ENCODE assay signal across 8 mouse cellular contexts in genomic region chr7:79089111-79089510, GRCm38 (mm10). TPM values are rescaled to one million over a fixed set of nuclear protein-coding genes. Genes with fewer than 3 reads are reported as not detected.
A peak's percentile ranks its signal among the peaks of the same experiment; 100 is the strongest.
DNase-seq lines count a peak whose midpoint lies in the region; ATAC-seq lines count a peak whose summit lies in the region.

No protein-coding gene starts in this region.

- no peaks in the 10 kb centered on the region for H3K27me3 ChIP-seq in forebrain, embryonic 13.5 days
- no peaks in the 10 kb centered on the region for H3K27me3 ChIP-seq in forebrain, embryonic 15.5 days

- H3K9ac ChIP-seq in forebrain, embryonic 13.5 days, result no peak overlapping the region
- no peak overlapping the region for H3K9ac ChIP-seq in forebrain, embryonic 15.5 days (replicated peaks)

- H3K4me1 ChIP-seq in forebrain, embryonic 13.5 days, result no peaks in the 10 kb centered on the region
- no peaks in the 10 kb centered on the region for H3K4me1 ChIP-seq in forebrain, embryonic 15.5 days

- ATAC-seq in forebrain, embryonic 13.5 days, result no peak
- ATAC-seq in forebrain, embryonic 15.5 days (replicated peaks), result no peak

- 65% methylated on average over 4 of the region's 4 CpGs for WGBS in forebrain, embryonic 13.5 days
- 61% methylated on average over 4 of the region's 4 CpGs for WGBS in forebrain, embryonic 15.5 days

- no peaks in the 10 kb centered on the region for H3K36me3 ChIP-seq in forebrain, embryonic 13.5 days (ENCODE audit: poor library complexity, severe bottlenecking)
- H3K36me3 ChIP-seq in forebrain, embryonic 15.5 days, result no peaks in the 10 kb centered on the region

- peak; percentile 30 for DNase-seq in adrenal gland, postnatal 14 days
- no peak for DNase-seq in adrenal gland, postnatal 25 days
- DNase-seq in left cerebral cortex, postnatal 14 days (ENCODE audit: low spot score in 2 of 2), result peak; percentile 28 to 31
- no peak for DNase-seq in left cerebral cortex, postnatal 36 days (ENCODE audit: low spot score in 2 of 2)
- peak; percentile 3 for DNase-seq in adipocyte (ENCODE audit: low spot score)
- peak; percentile 52 for DNase-seq in lung, postnatal 36 days

- intact Hi-C loops in left cerebral cortex, postnatal 14 days (cut with DNase I), result loop anchor here (10.0 kb wide), 1 partner anchor 304 kb away; the partner anchor contains the start of genes Mrpl46 and Mrps11
- intact Hi-C loops in left cerebral cortex, postnatal 36 days (cut with DNase I), result loop anchor here (10.0 kb wide), 1 partner anchor 294 kb away; no protein-coding TSS in a partner anchor

- H3K27ac ChIP-seq in forebrain, embryonic 13.5 days, result no peak overlapping the region
- no peak overlapping the region for H3K27ac ChIP-seq in forebrain, embryonic 15.5 days (replicated peaks)

- no peaks in the 10 kb centered on the region for H3K9me3 ChIP-seq in forebrain, embryonic 13.5 days (replicated peaks)
- no peaks in the 10 kb centered on the region for H3K9me3 ChIP-seq in forebrain, embryonic 15.5 days

- no peak overlapping the region for H3K4me3 ChIP-seq in forebrain, embryonic 13.5 days
- no peak overlapping the region for H3K4me3 ChIP-seq in forebrain, embryonic 15.5 days

- no peak overlapping the region for H3K4me2 ChIP-seq in forebrain, embryonic 13.5 days
- no peak overlapping the region for H3K4me2 ChIP-seq in forebrain, embryonic 15.5 days (replicated peaks)

RNA-seq across cellular contexts. Expression of gene Acan, which starts 35.8 kb away (rescaled TPM):
- total RNA-seq in adrenal gland, postnatal 14 days (2021), result 0.48 and 0.49 TPM in 2 replicates
- total RNA-seq in adrenal gland, postnatal 25 days (2021), result 1.2 TPM in 2 replicates
- total RNA-seq in left cerebral cortex, postnatal 14 days (2021), result 1 to 10 TPM; 2.8 to 3.4 TPM
- 1 to 10 TPM; 3.5 to 4.1 TPM for total RNA-seq in left cerebral cortex, postnatal 36 days (2021)
- polyA plus RNA-seq in forebrain, embryonic 13.5 days (2015; fragmentation: Nextera tagmentation; extraction: Ambion mirVana), result 0.03 TPM in 1 of 2 replicates, not detected in the other
- 0.06 and 0.08 TPM in 2 replicates for polyA plus RNA-seq in forebrain, embryonic 15.5 days (2015; fragmentation: Nextera tagmentation; extraction: Ambion mirVana)

RNA-seq across cellular contexts. Expression of gene Hapln3, which starts 41.7 kb away (rescaled TPM):
- total RNA-seq in adrenal gland, postnatal 14 days (2021), result 1.1 and 1.3 TPM in 2 replicates
- total RNA-seq in adrenal gland, postnatal 25 days (2021), result 1.2 and 1.9 TPM in 2 replicates
- total RNA-seq in left cerebral cortex, postnatal 14 days (2021), result 1 to 10 TPM; 3.2 to 5.3 TPM
- total RNA-seq in left cerebral cortex, postnatal 36 days (2021), result 1 to 10 TPM; 1.2 to 3.2 TPM
- polyA plus RNA-seq in forebrain, embryonic 13.5 days (2015; fragmentation: Nextera tagmentation; extraction: Ambion mirVana), result 1.9 TPM in 2 replicates
- 2.5 and 3.0 TPM in 2 replicates for polyA plus RNA-seq in forebrain, embryonic 15.5 days (2015; fragmentation: Nextera tagmentation; extraction: Ambion mirVana)

RNA-seq across cellular contexts. Expression of gene Mfge8, which starts 59.7 kb away (rescaled TPM):
- total RNA-seq in adrenal gland, postnatal 14 days (2021), result 220 and 296 TPM in 2 replicates
- total RNA-seq in adrenal gland, postnatal 25 days (2021), result 333 and 334 TPM in 2 replicates
- 100 to 1,000 TPM; 144 to 165 TPM for total RNA-seq in left cerebral cortex, postnatal 14 days (2021)
- total RNA-seq in left cerebral cortex, postnatal 36 days (2021), result 100 to 1,000 TPM; 185 to 203 TPM
- polyA plus RNA-seq in forebrain, embryonic 13.5 days (2015; fragmentation: Nextera tagmentation; extraction: Ambion mirVana), result 80.3 and 85.9 TPM in 2 replicates
- polyA plus RNA-seq in forebrain, embryonic 15.5 days (2015; fragmentation: Nextera tagmentation; extraction: Ambion mirVana), result 166 and 192 TPM in 2 replicates

Comparison
In these comparisons a context has a peak if more than half of its experiments do, and no peak if none do; other contexts are left out.
1. DNase-seq: peak in adrenal gland, postnatal 14 days (single experiment), left cerebral cortex, postnatal 14 days (2 of 2), adipocyte (single experiment) and lung, postnatal 36 days (single experiment); none in adrenal gland, postnatal 25 days (single experiment) and left cerebral cortex, postnatal 36 days (0 of 2).